Mouse (Mus musculus) T-cell, adult 66 days (primary cell): ENCODE measurements around the gene Siah1b. TPM values are rescaled to one million over a fixed set of nuclear protein-coding genes. Genes with fewer than 3 reads are reported as not detected.

Experiments
- total RNA-seq, 2 experiments: library from RNA; stranded (reverse); gene quantifications; 3 replicates in 1 of 2; 4 replicates in 1 of 2; pipeline ENCODE4 v1.2.4; 2023

The Siah1b gene
- 1 to 10 TPM; 7.0 to 7.2 TPM for total RNA-seq

GRCm38 (mm10) chrX:164076040-164076775 lies at the start of gene Siah1b:
Gene Siah1b, minus strand, starts transcription at chrX:164076493.

GRCm38 (mm10) chrX:164088582-164088981 lies 12.3 kb upstream of the Siah1b start, which contains the start of gene Cltrn:
Gene Cltrn, plus strand, starts transcription at chrX:164088830.

GRCm38 (mm10) chrX:164027607-164028289 lies 48.5 kb downstream of the Siah1b start, which contains the start of gene Car5b:
Gene Car5b, minus strand, starts transcription at chrX:164027997.

Other genes starting within 250 kb of the Siah1b start
- gene Ap1s2, start 167.5 kb downstream of the Siah1b start, total RNA-seq = 10 to 100 TPM; 14.2 to 15.4 TPM
- gene Zrsr2, start 117.8 kb downstream of the Siah1b start, total RNA-seq = 10 to 100 TPM; 63.6 to 80.2 TPM
- gene Car5b, start 48.5 kb downstream of the Siah1b start, total RNA-seq = under 1 TPM in 1 of 2 experiments, not detected in 1; 0.41 TPM
- not detected for gene Cltrn, start 12.3 kb upstream of the Siah1b start, total RNA-seq
- not detected for gene Ace2, start 62.8 kb upstream of the Siah1b start, total RNA-seq
- not detected for gene Bmx, start 181.7 kb upstream of the Siah1b start, total RNA-seq
- gene Pir, start 192.9 kb upstream of the Siah1b start, total RNA-seq = not detected